Mouse (Mus musculus) small intestine, adult 2 months (tissue): ENCODE results near the gene Zfp664. TPM values are rescaled to one million over a fixed set of nuclear protein-coding genes. Genes with fewer than 3 reads are reported as not detected.

Source experiments
- H3K27ac ChIP-seq: fragments of 200-500 bp; 2 replicates; pipeline ENCODE4 v1.5.1; 2012; ENCODE audit warnings: low read depth, low read length, control low read depth, inconsistent platforms; ENCODE audit not compliant: insufficient read depth
- H3K27me3 ChIP-seq: fragments of 200-500 bp; 2 replicates; pipeline ENCODE4 v1.6.1; 2012; ENCODE audit warnings: mild to moderate bottlenecking, moderate library complexity, low read length, inconsistent platforms; ENCODE audit not compliant: control insufficient read depth, insufficient read depth
- H3K36me3 ChIP-seq: fragments of 200-500 bp; 2 replicates; pipeline ENCODE4 v1.6.1; 2012; ENCODE audit warnings: mild to moderate bottlenecking, low read length, control low read depth, inconsistent platforms; ENCODE audit not compliant: control insufficient read depth, insufficient read depth
- H3K4me1 ChIP-seq: fragments of 200-500 bp; 2 replicates; pipeline ENCODE4 v1.6.1; 2012; ENCODE audit warnings: low read length, inconsistent platforms, mixed read lengths; ENCODE audit not compliant: control insufficient read depth, insufficient read depth, insufficient read length
- H3K4me3 ChIP-seq: fragments of 200-500 bp; 2 replicates; pipeline ENCODE4 v1.5.1; 2012; ENCODE audit warnings: low read depth, mild to moderate bottlenecking, control low read depth, inconsistent platforms, low read length, moderate library complexity
- CTCF ChIP-seq: fragments of 200-500 bp; IDR thresholded peaks from 2 replicates; pipeline ENCODE4 v1.5.1; 2012; ENCODE audit warnings: low read depth, mild to moderate bottlenecking, control low read depth, inconsistent platforms, low read length, moderate library complexity, mixed read lengths; ENCODE audit not compliant: insufficient replicate concordance, insufficient read length; ENCODE audit errors: extremely low read depth
- POLR2A ChIP-seq: fragments of 200-500 bp; IDR thresholded peaks from 2 replicates; pipeline ENCODE4 v1.6.1; 2012; ENCODE audit warnings: low read depth, mild to moderate bottlenecking, control low read depth, inconsistent platforms, low read length, moderate library complexity
- WGBS: fragments of 180-500 bp; shearing (Covaris S2); methylation state at CpG from one replicate; pipeline ENCODE4 v1.1.7; 2018; 5-methylcytosine and 5-hydroxymethylcytosine counted together
- polyA plus RNA-seq: library from polyadenylated mRNA; depleted of rRNA; stranded (reverse); fragments of >200 nt; gene quantifications from 2 replicates; pipeline ENCODE4 v1.2.3, GENCODE M21; 2012

Zfp664 gene
- polyA plus RNA-seq, 1 experiment, result 11.3 TPM

DNA sequence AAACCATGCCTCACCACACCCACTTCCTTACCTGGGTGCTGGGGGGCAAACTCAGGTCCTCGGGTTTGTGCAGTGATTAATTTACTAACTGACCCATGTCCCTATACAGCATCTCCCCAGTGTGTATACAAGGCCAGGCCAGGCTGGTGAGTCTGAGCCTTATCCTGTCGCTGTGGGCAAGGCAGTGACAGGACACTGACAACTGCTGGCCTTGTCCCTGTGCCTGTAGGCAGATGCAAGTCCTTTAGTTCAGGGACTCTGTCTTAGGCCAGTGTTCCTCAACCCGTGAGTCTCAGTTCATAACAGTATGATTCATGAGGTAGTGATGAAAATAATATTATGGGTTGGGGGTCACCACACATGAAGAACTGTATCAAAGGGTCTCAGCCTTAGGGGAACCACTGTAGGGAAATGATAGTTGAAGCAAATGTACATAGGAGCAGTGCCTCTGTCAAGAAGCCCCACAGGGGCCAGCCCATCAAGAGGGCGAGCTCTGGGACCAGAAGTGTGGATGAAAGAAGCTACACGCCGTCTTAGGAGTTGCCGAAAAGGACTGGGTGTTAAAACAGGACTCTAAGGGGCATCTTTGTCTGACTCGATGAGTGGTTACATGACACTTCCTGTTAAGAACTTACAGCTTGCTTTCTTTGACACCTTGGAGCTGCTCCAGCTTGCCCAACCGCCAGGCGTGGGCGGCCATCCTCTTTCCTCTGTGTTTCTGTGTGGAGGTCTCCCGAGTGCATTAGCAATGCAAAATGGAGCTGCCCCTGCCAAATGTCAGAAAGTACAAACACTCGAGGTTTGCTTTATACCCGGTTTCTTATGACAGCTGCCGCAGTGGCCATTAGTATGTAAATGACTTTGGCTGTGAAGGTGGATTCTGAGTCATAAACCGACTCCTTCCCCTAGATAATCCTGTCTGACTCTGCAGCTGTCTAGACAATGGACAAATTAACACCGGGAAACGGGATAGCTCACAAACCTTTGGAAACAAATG lies 60.2 kb downstream of the Zfp664 start:
- Histone ChIP-seq H3K36me3 (no peaks in the 10 kb centered on the region), H3K4me1 (no peaks in the 10 kb centered on the region), H3K27ac (no peak overlapping the region), H3K27me3 (no peaks in the 10 kb centered on the region), H3K4me3 (no peak overlapping the region)
- WGBS, result 27% methylated on average over 18 of the region's 18 CpGs
- no peak for TF ChIP-seq POLR2A
- no peak for TF ChIP-seq CTCF

DNA sequence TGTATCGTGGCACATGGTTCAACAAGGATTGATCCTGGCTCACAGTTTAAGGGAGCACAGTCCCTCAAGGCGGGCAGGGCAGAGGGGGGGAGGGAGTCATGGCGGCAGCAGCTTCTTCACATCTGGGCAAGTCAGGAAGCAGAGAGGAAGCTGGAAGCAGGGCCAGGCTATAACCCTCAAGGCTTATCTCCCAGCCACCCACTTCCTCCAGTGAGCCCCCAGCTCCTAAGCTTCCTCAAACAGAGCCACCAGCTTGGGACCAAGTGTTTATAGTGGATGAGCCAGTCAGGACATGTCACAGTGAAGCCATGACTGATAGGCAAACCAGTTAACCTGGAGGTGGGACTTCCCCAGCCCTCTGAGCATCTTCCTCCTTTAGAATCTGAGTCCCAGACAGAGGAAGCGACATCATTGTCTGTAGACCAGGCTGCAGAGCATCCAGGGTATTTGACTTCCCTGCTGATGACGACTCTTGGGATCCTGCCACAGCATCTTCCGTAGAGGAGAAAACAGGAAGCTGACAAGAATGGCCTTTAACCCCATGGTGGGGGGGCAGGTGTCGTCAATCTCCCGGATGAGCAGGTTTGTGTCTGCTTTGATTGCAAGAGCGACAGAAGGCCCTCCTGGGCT lies 67.0 kb downstream of the Zfp664 start:
- 74% methylated on average over 9 of the region's 9 CpGs for WGBS
- H3K4me1 ChIP-seq, result no peaks in the 10 kb centered on the region
- TF ChIP-seq CTCF (no peak), POLR2A (no peak)

DNA sequence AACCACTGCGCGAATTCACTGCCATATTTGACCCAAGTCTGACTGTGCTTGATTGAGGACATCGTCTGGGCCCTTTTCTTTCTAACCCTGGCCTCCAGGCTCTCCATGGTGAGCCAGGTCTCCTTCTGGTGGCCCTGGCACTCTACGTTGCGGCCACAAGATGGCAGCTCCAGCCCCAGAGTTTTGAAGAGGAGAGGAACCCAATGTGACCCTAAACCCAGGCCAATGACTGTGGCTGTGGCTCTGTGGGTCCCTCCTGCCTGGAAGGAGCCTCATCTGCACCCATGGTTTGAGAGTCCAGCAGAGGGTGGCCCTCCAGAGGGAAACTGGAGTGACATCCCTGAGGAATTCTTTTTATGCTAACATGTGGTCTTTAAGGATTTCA lies 67.6 kb downstream of the Zfp664 start:
- Histone ChIP-seq H3K27me3 (no peaks in the 10 kb centered on the region), H3K4me3 (no peak overlapping the region), H3K36me3 (no peaks in the 10 kb centered on the region), H3K4me1 (no peaks in the 10 kb centered on the region), H3K27ac (no peak overlapping the region)
- TF ChIP-seq POLR2A (no peak), CTCF (peak; percentile 44; the same call in 1 of the 2 replicates)
- WGBS, result 61% methylated on average over 5 of the region's 5 CpGs

More for the DNA sequence above, 67.0 kb downstream of the Zfp664 start:
- Histone ChIP-seq H3K36me3 (no peaks in the 10 kb centered on the region), H3K27me3 (no peaks in the 10 kb centered on the region), H3K27ac (no peak overlapping the region), H3K4me3 (no peak overlapping the region)

DNA sequence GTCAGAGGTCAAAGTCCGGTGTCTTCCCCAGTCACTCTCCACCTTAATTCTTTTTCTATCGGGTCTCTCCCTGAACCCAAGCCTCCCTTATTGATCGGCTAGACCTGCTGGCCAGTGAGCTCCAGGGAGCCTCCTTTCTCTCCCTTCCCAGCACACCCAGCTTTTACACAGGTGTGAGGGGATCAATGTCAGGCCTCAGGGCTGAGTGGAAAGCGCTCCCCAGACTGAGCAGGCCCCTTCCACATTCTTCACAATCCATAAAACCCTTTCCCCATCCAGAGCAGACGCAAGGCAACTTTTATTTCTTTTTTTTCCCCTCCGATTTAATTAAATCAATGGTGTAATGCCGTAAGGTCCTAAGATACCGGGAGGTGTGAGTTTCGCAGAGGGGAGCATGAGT lies 68.1 kb downstream of the Zfp664 start:
- Histone ChIP-seq H3K4me3 (no peak overlapping the region), H3K36me3 (no peaks in the 10 kb centered on the region), H3K4me1 (no peaks in the 10 kb centered on the region), H3K27me3 (no peaks in the 10 kb centered on the region), H3K27ac (no peak overlapping the region)
- no peak for TF ChIP-seq CTCF
- TF ChIP-seq POLR2A, result no peak
- WGBS, result 69% methylated on average over 9 of the region's 9 CpGs

DNA sequence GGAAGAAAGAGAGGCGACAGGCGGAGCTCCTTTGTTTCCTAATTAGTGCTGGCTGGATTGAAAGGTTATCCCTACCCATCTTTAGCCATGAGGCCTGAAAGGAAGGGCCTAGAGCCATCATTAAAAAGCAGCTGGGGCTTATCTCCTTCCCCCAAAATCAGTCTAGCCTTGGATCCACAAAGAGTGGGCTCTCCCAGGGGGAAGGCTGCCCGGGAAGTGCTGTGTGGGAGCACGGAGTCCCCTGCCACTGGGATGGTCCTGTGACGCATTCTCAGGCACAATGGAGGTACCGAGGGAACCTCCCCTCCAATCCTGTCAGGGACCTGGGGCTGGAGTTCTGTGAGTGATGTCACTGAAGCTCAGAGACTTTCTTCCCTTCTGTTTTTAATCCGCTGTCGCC lies 68.6 kb downstream of the Zfp664 start:
- no peak overlapping the region for H3K27ac ChIP-seq
- no peak overlapping the region for H3K4me3 ChIP-seq
- no peak for TF ChIP-seq CTCF
- TF ChIP-seq POLR2A, result no peak
- WGBS, result 82% methylated on average over 8 of the region's 8 CpGs
- no peaks in the 10 kb centered on the region for H3K36me3 ChIP-seq
- no peaks in the 10 kb centered on the region for H3K27me3 ChIP-seq
- H3K4me1 ChIP-seq, result no peaks in the 10 kb centered on the region

DNA sequence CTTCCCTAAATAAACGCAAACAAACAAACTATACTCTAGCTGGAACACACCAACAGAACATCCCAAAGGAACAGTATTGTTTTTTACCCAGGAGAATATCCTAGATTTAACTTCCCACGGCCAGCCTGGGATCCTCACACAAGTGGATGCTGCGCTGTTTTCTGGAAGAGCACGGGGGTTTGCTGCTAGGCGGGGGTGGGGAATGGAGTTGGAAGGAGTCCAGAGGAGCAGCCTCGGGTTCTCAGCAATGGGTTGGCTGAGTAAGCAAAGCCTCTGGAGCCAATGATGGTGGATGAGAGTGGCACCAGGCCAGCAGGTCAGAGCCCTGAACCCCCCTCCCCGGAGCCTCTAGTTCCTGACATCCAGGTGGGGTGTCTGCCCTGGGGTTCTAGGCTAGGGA lies 72.1 kb downstream of the Zfp664 start:
- H3K36me3 ChIP-seq, result no peaks in the 10 kb centered on the region

DNA sequence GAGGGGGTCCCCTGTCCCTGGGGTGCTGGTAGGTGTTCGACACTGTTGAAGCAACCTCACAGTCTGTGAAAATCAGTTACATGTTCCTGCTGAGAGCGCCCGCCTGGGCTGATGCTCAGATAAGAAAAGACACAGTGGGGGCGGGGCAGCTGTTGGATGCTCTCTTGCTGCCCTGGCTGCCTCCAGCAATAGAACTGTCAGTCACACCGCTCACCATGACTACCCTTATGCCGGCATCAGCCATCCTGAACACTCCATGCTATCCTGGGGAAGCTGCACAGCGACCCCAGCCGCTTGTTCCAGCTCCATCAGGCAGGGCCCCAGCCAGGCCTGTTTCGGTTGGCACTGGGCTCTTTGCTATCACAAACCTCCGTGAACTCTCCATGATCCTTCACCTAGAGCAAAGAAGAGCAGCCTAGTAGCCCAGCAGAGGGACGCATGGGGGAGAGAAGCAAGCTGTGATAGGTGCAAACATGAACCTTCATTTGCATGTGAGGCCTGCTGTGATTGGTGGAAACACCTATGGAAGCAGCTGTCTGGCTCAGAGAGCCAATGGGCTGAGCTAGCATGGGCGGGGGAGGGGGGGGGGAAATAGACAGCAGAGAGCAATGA lies 80.8 kb downstream of the Zfp664 start:
- WGBS, result 79% methylated on average over 12 of the region's 12 CpGs
- no peak for TF ChIP-seq CTCF
- TF ChIP-seq POLR2A, result no peak
- no peak overlapping the region for H3K27ac ChIP-seq

More for the DNA sequence above, 72.1 kb downstream of the Zfp664 start:
- TF ChIP-seq POLR2A, result no peak
- no peak for TF ChIP-seq CTCF
- no peaks in the 10 kb centered on the region for H3K27me3 ChIP-seq
- H3K27ac ChIP-seq, result no peak overlapping the region
- WGBS, result 68% methylated on average over 7 of the region's 7 CpGs
- no peak overlapping the region for H3K4me3 ChIP-seq
- H3K4me1 ChIP-seq, result no peaks in the 10 kb centered on the region

More for the DNA sequence above, 80.8 kb downstream of the Zfp664 start:
- H3K4me3 ChIP-seq, result no peak overlapping the region
- H3K4me1 ChIP-seq, result no peaks in the 10 kb centered on the region; the same call in 1 of the 2 replicates
- no peaks in the 10 kb centered on the region for H3K36me3 ChIP-seq
- H3K27me3 ChIP-seq, result no peaks in the 10 kb centered on the region
